Mouse (Mus musculus): ENCODE data around the gene Map2.

DNA sequence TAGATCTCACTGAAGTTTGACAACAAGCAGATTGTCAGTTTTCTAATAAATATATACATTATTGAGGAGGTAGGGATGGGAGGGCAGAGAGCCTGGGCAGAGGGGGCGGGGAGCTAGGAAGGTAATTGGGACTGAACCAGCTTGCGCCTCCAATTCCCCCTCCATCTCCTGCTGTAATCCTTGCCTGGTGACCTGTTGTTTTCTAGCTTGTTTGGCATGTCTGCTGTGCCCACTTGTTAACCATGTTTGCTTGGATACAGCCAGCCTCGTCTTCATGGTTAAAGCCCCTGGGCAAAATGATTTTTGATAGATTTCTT, 293.6 kb downstream of the Map2 start:
- TF ChIP-seq POLR2A (IDR thresholded peaks at IDR 0.05; ENCODE audit: low read depth, low read length) (no peak), CTCF (conservative IDR thresholded peaks at IDR 0.05; ENCODE audit: insufficient read depth, insufficient read length, low read depth, low read length) (no peak)

All from kidney, adult 2 months (tissue).